Mouse (Mus musculus) neural tube, embryonic 10.5 days (tissue): ENCODE results near the gene Ctnnal1.
A peak's percentile ranks its signal among the peaks of the same experiment; 100 is the strongest.

Source experiments
- DNase-seq: peaks from one replicate; pipeline ENCODE4 v3.0.0-alpha.2; 2017; ENCODE audit warnings: low spot score; ENCODE audit errors: extremely low spot score

Ctnnal1 gene

DNA sequence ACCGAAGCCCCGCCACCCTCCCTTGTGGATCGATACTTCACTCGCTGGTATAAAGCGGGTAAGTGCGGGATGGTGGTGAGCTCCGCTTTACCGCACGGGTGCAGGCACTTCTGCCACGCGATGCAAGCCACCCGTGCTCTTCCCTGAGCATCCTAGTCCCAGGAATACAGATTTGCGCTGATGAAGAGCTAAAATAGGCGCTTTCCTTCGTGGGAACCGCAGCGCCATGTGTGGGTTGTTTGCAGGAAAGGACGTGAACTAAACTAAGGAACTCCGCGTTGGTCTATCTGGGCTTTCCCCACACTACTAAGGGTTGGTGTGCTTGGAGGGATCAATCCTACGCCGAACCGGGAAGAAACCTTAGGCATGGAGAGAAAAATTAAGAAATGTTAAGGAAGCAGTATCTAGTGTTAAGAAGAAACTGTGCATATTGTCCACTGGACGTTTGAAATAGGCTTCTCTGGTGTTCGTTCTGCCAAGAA, 62.3 kb downstream of the Ctnnal1 start:
- DNase-seq, result no peak

GRCm38 (mm10) chr4:56801907-56802668, 62.9 kb downstream of the Ctnnal1 start, which contains the start of the genes Elp1 and Fam206a:
Elp1 (minus strand) TSS chr4:56802331.
Fam206a (plus strand) TSS chr4:56802345.
- DNase-seq, result peak; percentile 98

DNA sequence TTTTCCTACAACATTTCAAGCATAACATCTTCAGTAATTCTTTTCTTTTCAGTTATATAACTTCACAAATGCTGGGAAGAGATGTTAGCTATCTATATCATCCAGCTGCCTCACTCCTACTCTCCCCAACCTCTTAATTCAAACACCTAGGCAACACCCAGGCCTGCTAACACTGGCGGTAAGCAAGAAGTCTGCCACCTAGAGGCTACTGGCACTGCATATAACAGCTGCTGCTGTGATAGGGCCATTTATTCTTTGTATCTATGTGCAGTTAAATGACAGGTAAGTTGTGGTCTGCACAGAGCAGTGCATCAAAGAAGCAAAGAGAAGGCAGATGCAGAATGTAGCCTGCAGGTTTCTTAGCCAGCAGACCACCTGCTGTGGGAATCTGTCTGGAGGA, 73.6 kb downstream of the Ctnnal1 start:
- no peak for DNase-seq

GRCm38 (mm10) chr4:56771065-56771464, 93.9 kb downstream of the Ctnnal1 start:
- DNase-seq, result no peak

- DNase-seq, result no peak
Observed at GRCm38 (mm10) chr4:56768913-56769312, 96.1 kb downstream of the Ctnnal1 start.

- no peak for DNase-seq
Observed at GRCm38 (mm10) chr4:56767861-56768284, 97.1 kb downstream of the Ctnnal1 start.
